15 mouse cellular contexts compared by ENCODE assay signal in the genomic region with DNA sequence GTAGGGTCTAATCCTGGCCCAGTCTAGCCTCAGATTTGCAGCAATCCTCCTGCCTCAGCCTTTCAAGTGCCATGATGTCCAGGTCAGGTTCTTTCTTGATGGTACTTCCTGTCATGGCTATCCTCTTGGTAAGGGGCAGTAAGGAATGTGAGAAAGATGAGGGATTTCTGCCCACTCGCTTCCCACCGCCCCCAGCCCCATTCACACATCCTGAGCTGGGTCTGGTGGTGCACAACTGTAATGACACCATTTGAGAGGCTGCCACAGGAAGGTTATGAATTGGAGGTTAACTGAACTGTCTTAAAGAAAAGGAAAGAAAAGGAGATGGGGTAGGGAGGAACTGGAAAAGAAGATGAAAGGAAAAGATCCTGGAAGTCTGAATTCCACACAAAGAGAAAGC. TPM values are rescaled to one million over a fixed set of nuclear protein-coding genes. Genes with fewer than 3 reads are reported as not detected.
DNase-seq lines count a peak whose midpoint lies in the region; ATAC-seq and TF ChIP-seq lines count a peak whose summit lies in the region.
"Had no signal": no experiment of that assay in that cellular context is flagged by ENCODE, and none has a peak within 500 bp of the region (broad histone marks: within the 10 kb centered on the region; RNA-seq: fewer than 3 reads in every experiment).

No protein-coding gene starts in this region.

- H3K4me3 ChIP-seq in gastrocnemius, adult 2 months = no peak overlapping the region
- H3K4me3 ChIP-seq in kidney, embryonic 15.5 days (replicated peaks) = no peak overlapping the region
- H3K4me3 ChIP-seq: limb, embryonic 10.5 days; liver, embryonic 12.5 days; midbrain, embryonic 10.5 days had no signal

- peak overlapping the region; percentile 71 for H3K27ac ChIP-seq in gastrocnemius, adult 2 months
- 0 out of 2 replicates have a peak overlapping the region, but pooled peaks have one; percentile 32 for H3K27ac ChIP-seq in kidney, embryonic 15.5 days
- H3K27ac ChIP-seq: hindbrain, embryonic 14.5 days; limb, embryonic 10.5 days; liver, embryonic 12.5 days; midbrain, embryonic 10.5 days had no signal

- intact Hi-C loops in gastrocnemius, adult 2 months (cut with DNase I) = no loop called here

- H3K27me3 ChIP-seq in kidney, embryonic 15.5 days = no peaks in the 10 kb centered on the region
- H3K27me3 ChIP-seq: liver, embryonic 12.5 days had no signal

- TF ChIP-seq CTCF in gastrocnemius, adult 2 months (IDR thresholded peaks at IDR 0.05) = no peak

- H3K36me3 ChIP-seq in kidney, embryonic 15.5 days = no peaks in the 10 kb centered on the region
- H3K36me3 ChIP-seq: limb, embryonic 10.5 days; liver, embryonic 12.5 days; midbrain, embryonic 10.5 days had no signal

- no peak for DNase-seq in gastrocnemius, adult 2 months
- no peak for DNase-seq in gastrocnemius, postnatal 4 days (ENCODE audit: low spot score in 2 of 2)
- DNase-seq in kidney, postnatal 10 days = no peak
- peak; percentile 41 for DNase-seq in CD4-positive helper T cell, adult 2 months (ENCODE audit: low read depth, low spot score)
- peak; percentile 71 for DNase-seq in induced T-regulatory cell, adult 2 months (ENCODE audit: low read depth)
- DNase-seq in right cerebral cortex, postnatal 14 days = no peak
- no peak for DNase-seq in ovary, postnatal 36 days (ENCODE audit: low spot score)
- DNase-seq: cerebellum, adult 18-20 months; kidney, adult 11 months had no signal

- no peak for ATAC-seq in kidney, embryonic 15.5 days (replicated peaks; ENCODE audit: low FRiP score)
- ATAC-seq: forebrain, embryonic 14.5 days; liver, embryonic 12.5 days had no signal

- WGBS in kidney, embryonic 15.5 days = 83% methylated on average over 2 of the region's 2 CpGs

- no peak overlapping the region for H3K4me2 ChIP-seq in kidney, embryonic 15.5 days
- H3K4me2 ChIP-seq: hindbrain, embryonic 14.5 days; liver, embryonic 12.5 days had no signal

- H3K9me3 ChIP-seq in kidney, embryonic 15.5 days (replicated peaks) = no peaks in the 10 kb centered on the region
- H3K9me3 ChIP-seq: limb, embryonic 10.5 days; liver, embryonic 12.5 days; midbrain, embryonic 10.5 days had no signal

- peaks cover 15% of the 10 kb centered on the region for H3K4me1 ChIP-seq in kidney, embryonic 15.5 days

- no peak overlapping the region for H3K9ac ChIP-seq in kidney, embryonic 15.5 days
- H3K9ac ChIP-seq: hindbrain, embryonic 14.5 days; liver, embryonic 12.5 days had no signal

RNA-seq across cellular contexts. Expression of gene Tex2, which starts 52.6 kb away (rescaled TPM):
- 10 to 100 TPM; 59.2 to 65.5 TPM for total RNA-seq in gastrocnemius, adult 2 months (2021)
- total RNA-seq in gastrocnemius, postnatal 4 days (2021) = 10 to 100 TPM; 20.1 to 21.7 TPM
- 8.5 and 9.3 TPM in 2 replicates for polyA plus RNA-seq in kidney, embryonic 15.5 days (2015; fragmentation: Nextera tagmentation; extraction: Ambion mirVana)

Comparison
In these comparisons a context has a peak if more than half of its experiments do, and no peak if none do; other contexts are left out.
1. DNase-seq: peak in CD4-positive helper T cell, adult 2 months (single experiment) and induced T-regulatory cell, adult 2 months (single experiment); none in gastrocnemius, adult 2 months (single experiment), gastrocnemius, postnatal 4 days (0 of 2), kidney, postnatal 10 days (single experiment), right cerebral cortex, postnatal 14 days (single experiment) and ovary, postnatal 36 days (single experiment).